Mouse (Mus musculus) CH12.LX (cell line): ENCODE measurements at regions not wholly inside any gene's neighbourhood (a gene's known extent, or its start where the extent isn't known, plus 50 kb on each side); places are given as distances from the start of the nearest gene placed in this dataset.

Experiments used
- DNase-seq: peaks from one replicate; pipeline ENCODE4 v3.0.0-alpha.2; 2013; ENCODE audit errors: extremely low read depth
- H3K27ac ChIP-seq: 2 replicates; pipeline ENCODE4 v1.5.1; 2012; ENCODE audit warnings: low read depth, mild to moderate bottlenecking, control low read depth, moderate library complexity; ENCODE audit not compliant: insufficient read depth
- H3K27me3 ChIP-seq: replicated peaks from 2 replicates; pipeline ENCODE3; 2012; ENCODE audit warnings: inconsistent platforms
- H3K36me3 ChIP-seq, 2 experiments: replicated peaks in 1 of 2; 2 replicates each; pipeline versions ENCODE3 to v1.6.1; 2012; ENCODE audit warnings: inconsistent platforms in 1 of 2, low read length in 1 of 2, mild to moderate bottlenecking in 1 of 2, mixed read lengths in 1 of 2, moderate library complexity in 1 of 2; ENCODE audit not compliant: control insufficient read depth in 1 of 2, insufficient read depth in 1 of 2
- H3K4me1 ChIP-seq, 2 experiments: 2 replicates each; pipeline ENCODE4 v1.6.1; 2012; ENCODE audit warnings: inconsistent platforms in 1 of 2, moderate library complexity in 1 of 2; ENCODE audit not compliant: insufficient read depth in 2 of 2, control insufficient read depth in 1 of 2
- H3K4me2 ChIP-seq: 2 replicates; pipeline ENCODE4 v1.6.1; 2012; ENCODE audit warnings: low read depth, mild to moderate bottlenecking, control low read depth; ENCODE audit not compliant: poor library complexity, insufficient read depth, severe bottlenecking
- H3K4me3 ChIP-seq, 3 experiments: fragments of 150-350 bp in 1 of 3; sonication (generic) in 1 of 3; replicated peaks in 1 of 3; 2 replicates each; pipeline versions ENCODE3 to v1.5.1; 2011 to 2012; ENCODE audit warnings: low read depth in 2 of 3, low read length in 2 of 3, mild to moderate bottlenecking in 2 of 3, moderate library complexity in 2 of 3, control low read depth in 1 of 3, improper control_type of control experiment in 1 of 3, inconsistent platforms in 1 of 3, mixed read lengths in 1 of 3; ENCODE audit not compliant: poor library complexity in 1 of 3
- H3K79me2 ChIP-seq: replicated peaks from 2 replicates; pipeline ENCODE4 v1.6.1; 2012; ENCODE audit warnings: mild to moderate bottlenecking, moderate library complexity; ENCODE audit not compliant: control insufficient read depth, poor library complexity, insufficient read depth, severe bottlenecking; ENCODE audit errors: extremely low read depth
- H3K9ac ChIP-seq: 2 replicates; pipeline ENCODE4 v1.6.1; 2012; ENCODE audit warnings: low read depth, mild to moderate bottlenecking, control low read depth, moderate library complexity; ENCODE audit not compliant: insufficient read depth
- H3K9me3 ChIP-seq: replicated peaks from 2 replicates; pipeline ENCODE3; 2012; ENCODE audit warnings: low read length, inconsistent platforms, mixed read lengths
- BHLHE40 ChIP-seq: IDR thresholded peaks from 2 replicates; pipeline ENCODE4 v1.6.1; 2011; ENCODE audit warnings: mild to moderate bottlenecking, low read depth, low read length, improper control_type of control experiment
- CTCF ChIP-seq, 2 experiments: IDR thresholded peaks in 1 of 2; conservative IDR thresholded peaks in 1 of 2; 2 replicates each; pipeline ENCODE4 v1.5.1; 2011 to 2012; ENCODE audit warnings: low read depth in 2 of 2, low read length in 2 of 2, improper control_type of control experiment in 1 of 2, inconsistent platforms in 1 of 2, mild to moderate bottlenecking in 1 of 2, moderate library complexity in 1 of 2
- E2F4 ChIP-seq: IDR thresholded peaks from 2 replicates; pipeline ENCODE4 v1.6.1; 2011; ENCODE audit warnings: low read depth, low read length, improper control_type of control experiment; ENCODE audit not compliant: insufficient replicate concordance
- ELF1 ChIP-seq: IDR thresholded peaks from 2 replicates; pipeline ENCODE4 v1.6.1; 2014; ENCODE audit warnings: low read depth, mild to moderate bottlenecking, inconsistent platforms, low read length, improper control_type of control experiment
- ETS1 ChIP-seq: conservative IDR thresholded peaks from 2 replicates; pipeline ENCODE4 v1.6.1; 2012; ENCODE audit warnings: low read depth, mild to moderate bottlenecking, inconsistent platforms, low read length, improper control_type of control experiment, moderate library complexity
- GABPA ChIP-seq: IDR thresholded peaks from 2 replicates; pipeline ENCODE4 v1.6.1; 2012; ENCODE audit warnings: low read depth, low read length, improper control_type of control experiment, inconsistent platforms; ENCODE audit not compliant: insufficient replicate concordance
- HCFC1 ChIP-seq: IDR thresholded peaks from 2 replicates; pipeline ENCODE4 v1.6.1; 2012; ENCODE audit warnings: low read depth, mild to moderate bottlenecking, inconsistent platforms, low read length, improper control_type of control experiment
- JUN ChIP-seq: IDR thresholded peaks from 2 replicates; pipeline ENCODE4 v1.6.1; 2011; ENCODE audit warnings: low read depth, mild to moderate bottlenecking, low read length, improper control_type of control experiment, moderate library complexity; ENCODE audit not compliant: insufficient read depth
- MAFK ChIP-seq: IDR thresholded peaks from 2 replicates; pipeline ENCODE4 v1.6.1; 2011; ENCODE audit warnings: low read length, improper control_type of control experiment; ENCODE audit not compliant: insufficient replicate concordance
- MAZ ChIP-seq: IDR thresholded peaks from 2 replicates; pipeline ENCODE4 v1.6.1; 2012; ENCODE audit warnings: low read depth, mild to moderate bottlenecking, inconsistent platforms, low read length, improper control_type of control experiment, moderate library complexity
- MXI1 ChIP-seq: IDR thresholded peaks from 2 replicates; pipeline ENCODE4 v1.6.1; 2011; ENCODE audit warnings: mild to moderate bottlenecking, low read depth, low read length, improper control_type of control experiment
- MYC ChIP-seq: IDR thresholded peaks from 2 replicates; pipeline ENCODE4 v1.6.1; 2011; ENCODE audit warnings: low read depth, mild to moderate bottlenecking, improper control_type of control experiment, low read length
- PAX5 ChIP-seq: IDR thresholded peaks from 2 replicates; pipeline ENCODE4 v1.6.1; 2012; ENCODE audit warnings: low read length, inconsistent platforms, mixed read lengths
- POLR2A ChIP-seq: IDR thresholded peaks from 2 replicates; pipeline ENCODE4 v1.6.1; 2011; ENCODE audit warnings: low read depth, mild to moderate bottlenecking, improper control_type of control experiment, low read length
- SIN3A ChIP-seq: IDR thresholded peaks from 2 replicates; pipeline ENCODE4 v1.6.1; 2012; ENCODE audit warnings: low read length, improper control_type of control experiment, inconsistent platforms
- TCF12 ChIP-seq: IDR thresholded peaks from 2 replicates; pipeline ENCODE4 v1.6.1; 2014; ENCODE audit warnings: low read depth, mild to moderate bottlenecking, inconsistent platforms, low read length, improper control_type of control experiment
- USF2 ChIP-seq: conservative IDR thresholded peaks from 2 replicates; pipeline ENCODE4 v1.6.1; 2011; ENCODE audit warnings: low read depth, low read length, improper control_type of control experiment
- ZMIZ1 ChIP-seq: IDR thresholded peaks from 2 replicates; pipeline ENCODE4 v1.6.1; 2012; ENCODE audit warnings: low read depth, mild to moderate bottlenecking, inconsistent platforms, low read length, improper control_type of control experiment
- dilution Hi-C: fragments of 300-500 bp; cut with MboI; formaldehyde crosslinking; loops from 2 replicates; pipeline ENCODE4 v1.14.3; 2020; ENCODE audit warnings: low sequenced_read_pairs; ENCODE audit not compliant: extremely low pct_unique_long_range_greater_than_20kb, extremely low pct_ligation_motif_present
- in situ Hi-C: fragments of 300-500 bp; cut with MboI; formaldehyde crosslinking; loops from 3 replicates; pipeline ENCODE4 v1.14.3; 2019; ENCODE audit warnings: low sequenced_read_pairs, low pct_ligation_motif_present, low pct_unique_long_range_greater_than_20kb, mixed read lengths

GRCm38 (mm10) chr1:119163114-119163740, 109.8 kb upstream of the Gli2 start:
- no peak for DNase-seq
- no peaks in the 10 kb centered on the region for H3K4me1 ChIP-seq
- H3K9ac ChIP-seq, result no peak overlapping the region
- no peak for TF ChIP-seq SIN3A
- TF ChIP-seq ZMIZ1, result no peak
- no peak for TF ChIP-seq BHLHE40
- no peak for TF ChIP-seq USF2
- no peak for TF ChIP-seq POLR2A
- no peak for TF ChIP-seq E2F4
- TF ChIP-seq ELF1, result no peak
- no peak for TF ChIP-seq MYC
- TF ChIP-seq HCFC1, result no peak
- TF ChIP-seq MXI1, result no peak
- TF ChIP-seq CTCF (conservative IDR thresholded peaks at IDR 0.05 in 1 of 2, IDR thresholded peaks at IDR 0.05 in 1 of 2; ENCODE audit: low read depth in 2 of 2, low read length in 2 of 2), result no peak
- no peak for TF ChIP-seq MAZ
- H3K27me3 ChIP-seq, result no peaks in the 10 kb centered on the region
- no peaks in the 10 kb centered on the region for H3K79me2 ChIP-seq
- dilution Hi-C loops (no loop called here), in situ Hi-C loops (no loop called here)
- no peak overlapping the region for H3K4me2 ChIP-seq
- H3K4me3 ChIP-seq, result no peak overlapping the region
- no peaks in the 10 kb centered on the region for H3K36me3 ChIP-seq
- H3K27ac ChIP-seq, result no peak overlapping the region
- peaks cover 90% of the 10 kb centered on the region for H3K9me3 ChIP-seq

- peaks cover 88% of the 10 kb centered on the region for H3K9me3 ChIP-seq
- no peaks in the 10 kb centered on the region for H3K36me3 ChIP-seq
- H3K27me3 ChIP-seq, result no peaks in the 10 kb centered on the region
- H3K4me3 ChIP-seq, result no peak overlapping the region
- H3K9ac ChIP-seq, result no peak overlapping the region
- DNase-seq, result no peak
- H3K4me2 ChIP-seq, result no peak overlapping the region
- no peaks in the 10 kb centered on the region for H3K79me2 ChIP-seq
- in situ Hi-C loops, result no loop called here
- H3K27ac ChIP-seq, result no peak overlapping the region
- dilution Hi-C loops, result no loop called here
- no peaks in the 10 kb centered on the region for H3K4me1 ChIP-seq
- TF ChIP-seq MAFK, result no peak
These were observed 108.3 kb upstream of the Gli2 start for GRCm38 (mm10) chr1:119161751-119162150.

- no peaks in the 10 kb centered on the region for H3K79me2 ChIP-seq
- dilution Hi-C loops (no loop called here), in situ Hi-C loops (no loop called here)
- TF ChIP-seq BHLHE40, result no peak
- no peak for TF ChIP-seq PAX5
- TF ChIP-seq GABPA, result no peak
- no peak for TF ChIP-seq TCF12
- no peak for TF ChIP-seq JUN
- no peak for TF ChIP-seq ETS1
- no peak for TF ChIP-seq USF2
- no peak for TF ChIP-seq CTCF (conservative IDR thresholded peaks at IDR 0.05 in 1 of 2, IDR thresholded peaks at IDR 0.05 in 1 of 2; ENCODE audit: low read depth in 2 of 2, low read length in 2 of 2)
- H3K27me3 ChIP-seq, result no peaks in the 10 kb centered on the region
- no peak overlapping the region for H3K9ac ChIP-seq
- no peak overlapping the region for H3K4me2 ChIP-seq
- H3K36me3 ChIP-seq, result no peaks in the 10 kb centered on the region
- H3K9me3 ChIP-seq, result peaks cover 82% of the 10 kb centered on the region
- no peak overlapping the region for H3K4me3 ChIP-seq
- no peak overlapping the region for H3K27ac ChIP-seq
- no peak for DNase-seq
- no peaks in the 10 kb centered on the region for H3K4me1 ChIP-seq
These were observed 106.9 kb upstream of the Gli2 start for GRCm38 (mm10) chr1:119160354-119160753.
